Mouse (Mus musculus): ENCODE results near the gene Mkln1.

Mkln1 gene

GRCm38 (mm10) chr6:31398431-31399205 is at the start of gene Mkln1:
Mkln1 (plus strand) TSS chr6:31398735.
- DNase-seq (ENCODE audit: low read depth, low spot score): peak; percentile 82

- no peak for DNase-seq (ENCODE audit: low read depth, low spot score)
These were observed 41.9 kb upstream of the Mkln1 start for GRCm38 (mm10) chr6:31356444-31357191.

DNA sequence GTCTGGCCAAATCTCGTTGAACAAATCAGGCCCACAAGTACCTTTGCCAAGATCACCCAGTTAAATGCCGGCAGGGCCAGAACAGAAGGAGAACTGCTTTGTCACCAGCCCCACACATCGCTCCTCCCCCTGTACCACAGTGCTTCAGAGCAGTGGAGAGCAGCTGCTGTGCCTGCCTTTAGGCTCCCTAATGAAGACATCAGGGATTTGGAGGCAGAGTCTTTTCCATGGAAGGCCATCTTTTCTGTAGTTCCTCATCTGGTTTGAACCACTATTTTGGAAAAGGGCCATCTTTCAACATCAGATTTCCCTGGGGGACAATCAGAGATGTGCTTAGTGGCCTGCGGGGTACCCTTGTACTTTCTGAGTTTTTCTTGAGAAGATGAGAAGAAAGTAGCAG is 41.2 kb upstream of the Mkln1 start:
- peak; percentile 73 for DNase-seq (ENCODE audit: low read depth, low spot score)

DNA sequence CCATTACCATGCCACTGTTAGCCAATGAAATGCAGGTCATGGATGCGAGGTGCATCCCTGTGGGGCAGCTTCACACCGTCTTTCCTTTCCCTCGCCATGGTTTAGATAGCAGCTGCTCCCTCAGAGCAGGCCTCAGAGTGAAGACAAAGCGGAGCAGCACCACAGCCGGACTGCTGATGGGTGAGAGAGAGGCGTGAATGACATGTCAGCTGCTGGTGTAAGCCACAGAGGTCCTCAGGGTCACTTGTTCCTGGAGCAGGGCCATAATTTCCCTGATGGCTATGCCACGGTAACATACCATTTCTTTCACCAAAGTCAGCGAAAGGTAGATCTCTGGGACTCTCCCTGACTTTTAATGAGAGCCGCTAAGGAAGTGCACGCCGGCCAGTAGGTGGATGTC is 35.9 kb upstream of the Mkln1 start:
- no peak for DNase-seq (ENCODE audit: low read depth, low spot score)

GRCm38 (mm10) chr6:31364399-31364798 is 34.1 kb upstream of the Mkln1 start:
- DNase-seq (ENCODE audit: low read depth, low spot score): no peak

GRCm38 (mm10) chr6:31367947-31368346 is 30.6 kb upstream of the Mkln1 start:
- DNase-seq (ENCODE audit: low read depth, low spot score): no peak

DNA sequence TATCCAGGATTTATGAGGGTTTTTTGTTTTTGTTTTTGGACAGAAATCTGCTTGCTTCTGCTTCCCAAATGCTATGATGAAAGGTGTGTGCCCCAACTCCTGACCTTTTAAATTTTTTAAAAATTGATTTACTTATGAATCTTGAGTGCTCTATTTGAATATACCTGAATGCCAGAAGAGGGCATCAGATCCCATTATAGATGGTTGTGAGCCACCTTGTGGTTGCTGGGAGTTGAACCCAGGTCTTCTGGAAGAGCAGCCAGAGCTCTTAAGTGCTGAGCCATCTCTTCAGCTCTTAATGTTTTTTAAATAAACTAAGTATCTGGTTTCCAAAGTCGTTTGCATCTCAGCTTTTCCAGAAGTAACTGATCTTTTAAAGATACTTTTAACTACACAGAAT is 30.0 kb upstream of the Mkln1 start:
- no peak for DNase-seq (ENCODE audit: low read depth, low spot score)

DNA sequence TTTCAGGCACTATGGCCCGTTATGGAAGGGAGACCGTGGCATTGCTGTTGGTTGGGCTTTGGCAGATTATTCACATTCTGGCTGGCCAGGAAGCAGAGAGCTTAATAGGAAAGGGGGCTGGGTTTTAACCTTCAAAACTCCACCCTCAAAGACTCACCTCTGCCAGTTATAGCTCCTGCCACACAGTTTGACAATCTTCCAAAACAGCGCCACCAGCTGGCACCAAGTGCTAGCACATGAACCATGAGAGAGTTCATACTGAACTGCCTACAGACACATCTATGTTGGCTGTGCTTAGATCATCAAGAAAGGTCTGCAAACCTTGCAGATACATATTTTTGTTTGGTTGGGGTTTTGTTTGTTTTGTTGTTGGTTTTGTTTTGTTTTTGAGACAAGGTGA is 28.7 kb upstream of the Mkln1 start:
- peak; percentile 69 for DNase-seq (ENCODE audit: low read depth, low spot score)

DNA sequence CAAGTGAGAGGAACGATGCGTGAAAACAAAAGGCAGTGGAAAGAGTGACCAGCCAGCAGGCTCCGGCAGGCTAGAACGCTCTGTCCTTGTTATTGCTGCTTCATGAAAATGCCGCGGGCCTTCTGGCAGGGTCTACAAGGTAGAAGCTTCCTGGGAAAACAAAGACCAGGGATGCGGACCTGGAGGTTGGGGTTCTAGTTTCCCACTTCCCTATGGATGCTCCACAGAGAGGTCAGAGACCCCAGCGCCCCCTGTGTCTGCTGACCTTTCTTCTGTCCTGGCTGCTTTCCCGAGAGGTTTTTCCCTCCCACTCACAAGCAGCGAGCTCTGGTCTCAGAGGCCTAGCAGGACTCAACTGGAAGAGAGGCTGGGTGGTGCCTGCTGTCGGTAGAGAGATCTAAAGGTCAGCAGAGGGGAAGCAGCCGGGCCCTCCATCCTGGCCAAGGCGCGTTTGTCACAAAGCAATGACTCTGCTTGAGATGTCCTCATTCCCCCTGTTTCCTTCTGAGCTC is 27.9 kb upstream of the Mkln1 start:
- DNase-seq (ENCODE audit: low read depth, low spot score): peak; percentile 30

- no peak for DNase-seq (ENCODE audit: low read depth, low spot score)
These were observed 27.4 kb upstream of the Mkln1 start for GRCm38 (mm10) chr6:31371140-31371539.

DNA sequence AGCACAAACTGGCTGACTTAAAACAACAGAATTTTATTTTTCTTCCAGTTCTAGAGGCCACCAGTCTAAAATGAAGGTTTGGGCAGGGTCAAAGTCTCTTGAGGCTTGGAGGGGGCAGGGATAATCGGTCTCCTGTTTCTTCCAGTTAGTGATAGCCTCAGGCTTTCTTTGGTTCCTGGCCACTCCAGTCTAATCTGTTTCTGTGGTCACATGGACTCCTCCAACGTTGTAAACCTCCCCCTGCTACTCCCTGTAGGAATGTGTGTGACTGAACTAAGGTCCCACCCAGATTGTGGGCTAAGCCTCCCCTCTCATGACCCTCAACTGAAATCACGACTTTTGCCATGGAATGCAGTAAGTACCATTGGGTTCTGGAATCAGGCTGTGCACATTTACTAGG is 25.9 kb upstream of the Mkln1 start:
- DNase-seq (ENCODE audit: low read depth, low spot score): no peak

DNA sequence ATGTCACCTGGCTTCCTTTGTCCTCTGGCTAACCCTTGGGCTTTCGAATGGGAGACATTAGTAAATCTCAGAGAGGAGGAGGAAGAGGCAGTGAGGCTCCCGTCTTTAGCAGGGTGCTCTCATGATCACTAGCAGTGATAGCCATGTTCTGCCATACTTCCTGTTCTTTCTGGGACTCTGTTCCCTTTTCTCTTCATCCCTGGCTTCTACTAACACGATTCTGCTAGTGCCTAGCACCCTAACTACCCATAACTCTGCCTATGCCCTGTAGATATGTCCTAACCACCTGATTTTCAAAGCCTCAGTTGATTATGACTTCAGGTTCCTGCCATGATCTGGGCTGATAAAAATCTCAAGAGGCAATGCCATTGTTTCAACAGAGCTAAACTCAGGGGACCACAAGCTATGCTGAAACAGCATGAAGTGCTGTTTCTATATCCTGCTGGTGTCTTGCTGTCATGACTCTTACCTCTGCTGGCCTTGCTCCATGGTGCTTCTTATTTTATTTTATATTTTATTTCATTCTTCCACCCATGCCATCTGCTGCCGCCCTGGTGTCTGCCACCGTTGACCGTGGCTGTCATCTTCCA is 25.4 kb upstream of the Mkln1 start:
- no peak for DNase-seq (ENCODE audit: low read depth, low spot score)

DNA sequence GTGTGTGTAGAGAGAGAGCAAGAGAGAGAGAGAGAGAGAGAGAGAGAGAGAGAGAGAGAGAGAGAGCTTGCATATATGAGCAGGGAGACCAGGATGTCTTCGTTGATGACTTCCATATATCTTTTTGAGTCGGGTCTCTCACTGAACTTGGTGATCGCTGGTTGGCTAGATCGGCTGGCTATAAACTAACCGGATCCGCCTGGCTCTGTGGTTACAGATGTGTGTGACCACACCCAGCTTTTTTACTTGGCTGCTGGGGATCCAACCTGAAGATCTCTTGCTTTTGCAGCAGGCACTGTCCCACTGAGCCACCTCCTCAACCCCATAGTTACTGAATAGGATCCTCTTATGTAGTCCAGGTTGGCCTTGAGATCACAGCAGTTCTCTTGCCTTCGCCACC is 15.5 kb upstream of the Mkln1 start:
- DNase-seq (ENCODE audit: low read depth, low spot score): no peak

DNA sequence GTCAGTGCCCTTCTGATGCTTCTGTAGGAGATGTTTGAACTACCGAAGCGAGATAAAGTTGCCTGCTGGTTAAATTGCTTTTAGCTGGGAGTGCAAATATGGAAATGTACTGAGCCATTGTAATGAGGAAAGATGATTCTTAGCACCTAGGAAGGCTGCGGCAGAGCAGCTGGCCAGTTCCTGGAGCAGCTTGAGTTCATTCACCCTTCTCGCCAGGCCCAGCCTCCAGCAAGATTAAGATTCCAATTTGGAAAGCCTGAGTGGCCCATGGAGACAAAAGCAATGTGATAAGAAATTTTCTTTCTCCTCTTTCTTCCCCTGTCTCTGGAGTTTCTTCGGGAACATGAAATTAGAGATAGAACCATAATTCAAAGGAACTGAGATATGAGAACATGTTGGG is 13.7 kb upstream of the Mkln1 start:
- no peak for DNase-seq (ENCODE audit: low read depth, low spot score)

DNA sequence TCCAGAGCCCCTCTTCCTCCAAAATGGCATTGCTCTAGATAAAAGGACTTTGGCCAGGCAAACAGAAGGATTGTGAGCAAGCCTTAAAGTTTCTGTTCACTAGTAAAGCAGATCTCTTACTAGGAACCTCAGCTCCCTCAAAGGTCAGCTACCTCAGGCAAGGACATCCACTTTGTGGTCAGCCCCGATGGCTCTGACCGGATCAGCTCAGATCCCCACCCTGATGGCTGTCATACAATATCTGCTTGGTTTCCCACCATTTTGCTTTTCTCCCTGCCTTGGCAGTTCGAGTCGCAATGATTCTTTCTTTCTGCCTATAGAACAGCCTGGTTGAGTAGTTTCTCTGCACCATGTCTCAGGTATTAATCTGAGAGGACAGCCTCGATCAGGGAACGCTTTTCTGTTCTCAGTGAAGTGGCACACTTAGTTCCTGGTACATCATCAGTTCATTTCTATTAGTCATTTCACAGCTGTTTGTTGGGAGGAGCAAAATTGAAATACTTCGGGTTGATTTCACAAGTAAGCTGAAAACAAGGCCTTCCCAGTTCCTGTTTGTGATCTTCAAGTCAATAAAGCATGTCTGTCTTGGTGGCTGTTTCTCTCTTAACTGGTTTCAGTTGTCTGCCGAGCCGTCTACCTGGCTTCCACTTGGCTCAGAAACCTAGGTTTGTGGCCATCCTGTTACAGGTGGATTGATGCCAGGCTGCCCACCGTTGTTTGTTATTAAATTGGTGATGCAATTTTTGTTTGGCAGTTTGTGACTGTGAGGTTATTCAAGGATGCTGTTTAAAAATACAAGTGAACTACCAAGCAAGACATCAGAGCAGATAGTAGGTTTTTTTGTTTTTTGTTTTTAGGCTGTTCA is 13.0 kb upstream of the Mkln1 start:
- DNase-seq (ENCODE audit: low read depth, low spot score): no peak

DNA sequence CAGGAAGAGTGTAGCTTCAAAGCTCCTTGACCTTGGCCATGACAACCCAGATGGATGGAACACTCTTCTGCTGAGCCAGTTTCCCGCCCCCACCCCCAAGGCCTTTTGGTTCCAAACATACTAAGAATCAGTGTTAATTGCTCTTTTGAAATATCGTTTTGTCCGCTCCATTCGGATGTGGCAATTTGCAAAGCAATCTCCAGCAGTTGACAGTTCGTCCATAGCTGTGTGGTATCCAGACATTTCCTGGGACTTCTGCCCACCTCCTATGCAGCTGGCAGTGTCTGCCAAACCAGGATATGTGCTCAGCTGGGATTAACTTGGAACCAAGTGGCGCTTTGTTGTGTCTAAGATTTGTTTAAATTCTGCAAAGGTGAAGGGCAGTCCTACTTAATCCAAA is 8.8 kb upstream of the Mkln1 start:
- no peak for DNase-seq (ENCODE audit: low read depth, low spot score)

GRCm38 (mm10) chr6:31390243-31390981 is 8.1 kb upstream of the Mkln1 start:
- peak; percentile 71 for DNase-seq (ENCODE audit: low read depth, low spot score)

GRCm38 (mm10) chr6:31392871-31393270 is 5.7 kb upstream of the Mkln1 start:
- DNase-seq (ENCODE audit: low read depth, low spot score): no peak

DNA sequence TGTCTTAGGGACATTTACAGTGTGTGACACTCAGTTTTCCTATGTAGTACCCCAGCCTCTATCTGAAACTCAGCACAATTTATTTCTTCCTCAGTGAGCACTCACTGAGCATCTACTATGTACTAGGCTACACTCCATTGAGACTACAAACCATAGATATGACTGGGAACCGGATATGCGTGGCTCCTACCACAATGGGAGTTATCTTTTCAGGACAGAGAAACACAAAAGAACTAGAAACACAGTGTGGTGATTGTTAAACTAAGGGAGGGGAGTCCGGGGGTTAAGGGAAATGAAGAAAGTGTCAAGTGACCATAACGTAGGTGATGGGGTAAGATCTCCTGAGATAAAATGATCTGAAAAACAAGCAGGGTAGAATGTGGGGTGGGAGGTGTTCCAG is 2.4 kb upstream of the Mkln1 start:
- no peak for DNase-seq (ENCODE audit: low read depth, low spot score)

DNA sequence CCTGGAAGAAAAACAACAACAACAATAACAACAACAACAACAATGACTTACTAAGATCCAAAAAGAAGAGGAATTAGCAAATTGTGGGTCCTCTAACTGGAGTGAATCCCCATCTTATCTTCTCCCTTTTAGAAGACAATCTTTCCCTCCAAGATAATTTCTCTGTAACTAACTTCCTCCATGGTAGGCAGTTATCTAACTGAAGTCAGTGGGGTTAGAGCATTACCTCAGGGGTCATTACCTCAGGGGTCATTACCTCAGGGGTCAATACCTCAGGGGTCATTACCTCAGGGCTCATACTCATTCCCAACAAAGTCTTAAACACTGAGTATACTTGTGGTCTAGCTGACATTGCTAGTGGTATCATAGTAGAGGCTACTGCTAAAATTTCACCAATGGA is 1.2 kb upstream of the Mkln1 start:
- DNase-seq (ENCODE audit: low read depth, low spot score): no peak

All from skeletal muscle tissue, adult 2 months (tissue).